ENCODE assay signal across 16 mouse cellular contexts in genomic region chr12:105929456-105929921, GRCm38 (mm10).
DNase-seq lines count a peak whose midpoint lies in the region; ATAC-seq lines count a peak whose summit lies in the region.
"Had no signal": no experiment of that assay in that cellular context is flagged by ENCODE, and none has a peak within 500 bp of the region (broad histone marks: within the 10 kb centered on the region; RNA-seq: fewer than 3 reads in every experiment).

No protein-coding gene starts in this region.

- H3K9me3 ChIP-seq in neural tube, embryonic 11.5 days (ENCODE audit: control insufficient read depth, low read length): 0 out of 2 replicates have a peak, but pooled peaks cover 3% of the 10 kb centered on the region
- H3K9me3 ChIP-seq in neural tube, embryonic 15.5 days (replicated peaks): no peaks in the 10 kb centered on the region
- H3K9me3 ChIP-seq in embryonic facial prominence, embryonic 10.5 days: peaks cover 7% of the 10 kb centered on the region
- no peaks in the 10 kb centered on the region for H3K9me3 ChIP-seq in hindbrain, embryonic 13.5 days
- H3K9me3 ChIP-seq: lung, embryonic 15.5 days had no signal

- no peaks in the 10 kb centered on the region for H3K27me3 ChIP-seq in neural tube, embryonic 11.5 days (ENCODE audit: control insufficient read depth, insufficient read depth, low read length)
- 0 out of 2 replicates have a peak, but pooled peaks cover 2% of the 10 kb centered on the region for H3K27me3 ChIP-seq in neural tube, embryonic 15.5 days (replicated peaks)
- peaks cover 28% of the 10 kb centered on the region for H3K27me3 ChIP-seq in embryonic facial prominence, embryonic 10.5 days (replicated peaks; ENCODE audit: low read depth, poor library complexity, severe bottlenecking)
- 0 out of 2 replicates have a peak, but pooled peaks cover 4% of the 10 kb centered on the region for H3K27me3 ChIP-seq in hindbrain, embryonic 13.5 days
- H3K27me3 ChIP-seq: lung, embryonic 15.5 days had no signal

- H3K9ac ChIP-seq in neural tube, embryonic 11.5 days (ENCODE audit: low read length): peak overlapping the region; percentile 28; the same call in 1 of the 2 replicates
- no peak overlapping the region for H3K9ac ChIP-seq in neural tube, embryonic 15.5 days (replicated peaks)
- 0 out of 2 replicates have a peak overlapping the region, but pooled peaks have one; percentile 3 for H3K9ac ChIP-seq in hindbrain, embryonic 13.5 days
- H3K9ac ChIP-seq: embryonic facial prominence, embryonic 12.5 days; heart, embryonic 12.5 days; lung, embryonic 15.5 days had no signal

- WGBS in neural tube, embryonic 11.5 days: 25% methylated on average over 12 of the region's 12 CpGs
- WGBS in neural tube, embryonic 15.5 days: 10% methylated on average over 12 of the region's 12 CpGs
- 12% methylated on average over 12 of the region's 12 CpGs for WGBS in embryonic facial prominence, embryonic 10.5 days
- WGBS in hindbrain, embryonic 13.5 days: 9% methylated on average over 12 of the region's 12 CpGs

- H3K27ac ChIP-seq in neural tube, embryonic 11.5 days (ENCODE audit: low read depth, low read length): peak overlapping the region; percentile 54; the same call in 1 of the 2 replicates
- H3K27ac ChIP-seq in neural tube, embryonic 15.5 days (replicated peaks): no peak overlapping the region
- H3K27ac ChIP-seq in embryonic facial prominence, embryonic 10.5 days (replicated peaks): peak overlapping the region; percentile 66
- H3K27ac ChIP-seq in hindbrain, embryonic 13.5 days: peak overlapping the region; percentile 58
- H3K27ac ChIP-seq: embryonic facial prominence, embryonic 12.5 days; lung, embryonic 15.5 days had no signal

- H3K4me3 ChIP-seq in neural tube, embryonic 11.5 days (ENCODE audit: low read depth, low read length): no peak overlapping the region
- no peak overlapping the region for H3K4me3 ChIP-seq in neural tube, embryonic 15.5 days (replicated peaks)
- peak overlapping the region; percentile 13; the same call in 1 of the 2 replicates for H3K4me3 ChIP-seq in embryonic facial prominence, embryonic 10.5 days
- no peak overlapping the region for H3K4me3 ChIP-seq in hindbrain, embryonic 13.5 days
- H3K4me3 ChIP-seq: embryonic facial prominence, embryonic 12.5 days; heart, embryonic 12.5 days; lung, embryonic 15.5 days had no signal

- DNase-seq in neural tube, embryonic 11.5 days (ENCODE audit: low spot score): peak; percentile 40
- peak; percentile 55 for DNase-seq in embryonic facial prominence, embryonic 10.5 days (ENCODE audit: low spot score)
- peak; percentile 48 for DNase-seq in retina, postnatal 1 day
- DNase-seq in thymus, postnatal 0 days (ENCODE audit: low spot score): no peak
- DNase-seq in lung, postnatal 36 days: no peak
- no peak for DNase-seq in cerebellum, adult 9-10 months
- DNase-seq: cerebellum, adult 18-20 months; gastrocnemius, postnatal 36 days; kidney, adult 8-10 months; right cerebral cortex, postnatal 14 days; thymus, adult 2 months had no signal

- peaks cover 3% of the 10 kb centered on the region; the same call in 1 of the 2 replicates for H3K4me1 ChIP-seq in neural tube, embryonic 11.5 days (ENCODE audit: control insufficient read depth, insufficient read depth, low read length)
- peaks cover 10% of the 10 kb centered on the region; the same call in 1 of the 2 replicates for H3K4me1 ChIP-seq in neural tube, embryonic 15.5 days
- peaks cover 21% of the 10 kb centered on the region for H3K4me1 ChIP-seq in embryonic facial prominence, embryonic 10.5 days
- H3K4me1 ChIP-seq in hindbrain, embryonic 13.5 days (replicated peaks): peaks cover 12% of the 10 kb centered on the region
- H3K4me1 ChIP-seq: embryonic facial prominence, embryonic 12.5 days; heart, embryonic 12.5 days; lung, embryonic 15.5 days had no signal

- ATAC-seq in neural tube, embryonic 11.5 days (ENCODE audit: insufficient read depth, low FRiP score, low TSS enrichment): no peak; the same call in 1 of the 2 replicates
- no peak for ATAC-seq in neural tube, embryonic 15.5 days (ENCODE audit: low FRiP score)
- ATAC-seq in hindbrain, embryonic 13.5 days (ENCODE audit: low FRiP score): no peak

- no peak overlapping the region for H3K4me2 ChIP-seq in neural tube, embryonic 11.5 days (ENCODE audit: low read depth)
- H3K4me2 ChIP-seq in neural tube, embryonic 15.5 days: no peak overlapping the region
- H3K4me2 ChIP-seq in hindbrain, embryonic 13.5 days: no peak overlapping the region
- H3K4me2 ChIP-seq: embryonic facial prominence, embryonic 12.5 days; heart, embryonic 12.5 days; lung, embryonic 15.5 days had no signal

- no peaks in the 10 kb centered on the region for H3K36me3 ChIP-seq in neural tube, embryonic 11.5 days (ENCODE audit: control insufficient read depth, insufficient read depth, low read length)
- H3K36me3 ChIP-seq in neural tube, embryonic 15.5 days: no peaks in the 10 kb centered on the region
- no peaks in the 10 kb centered on the region for H3K36me3 ChIP-seq in embryonic facial prominence, embryonic 10.5 days (replicated peaks)
- no peaks in the 10 kb centered on the region for H3K36me3 ChIP-seq in hindbrain, embryonic 13.5 days
- H3K36me3 ChIP-seq: embryonic facial prominence, embryonic 12.5 days; heart, embryonic 12.5 days; lung, embryonic 15.5 days had no signal

Comparison
In these comparisons a context has a peak if more than half of its experiments do, and no peak if none do; other contexts are left out.
1. DNase-seq: peak in neural tube, embryonic 11.5 days (single experiment), embryonic facial prominence, embryonic 10.5 days (single experiment) and retina, postnatal 1 day (single experiment); none in thymus, postnatal 0 days (single experiment), lung, postnatal 36 days (single experiment) and cerebellum, adult 9-10 months (single experiment).